Mouse (Mus musculus) lung, embryonic 16.5 days (tissue): ENCODE data around the gene Spib. TPM values are rescaled to one million over a fixed set of nuclear protein-coding genes. Genes with fewer than 3 reads are reported as not detected.

Experiments
- ATAC-seq: fragments of 200-750 bp; cut with Nextera tagmentation; 2 replicates; pipeline ENCODE4 v1.8.0; 2017; ENCODE audit warnings: low read depth, mild to moderate bottlenecking, moderate library complexity
- H3K27ac ChIP-seq: fragments of 300-500 bp; sonication (generic); 2 replicates; pipeline ENCODE4 v1.5.1; 2014; ENCODE audit warnings: mild to moderate bottlenecking, control low read depth, low read length
- H3K27me3 ChIP-seq: fragments of 300-500 bp; sonication (generic); 2 replicates; pipeline ENCODE4 v1.6.1; 2014; ENCODE audit warnings: low read depth, low read length, mixed read lengths; ENCODE audit not compliant: control insufficient read depth, insufficient read depth
- H3K36me3 ChIP-seq: fragments of 300-500 bp; sonication (generic); 2 replicates; pipeline ENCODE4 v1.6.1; 2014; ENCODE audit warnings: low read length; ENCODE audit not compliant: control insufficient read depth, insufficient read depth
- H3K4me1 ChIP-seq: fragments of 300-500 bp; sonication (generic); replicated peaks from 2 replicates; pipeline ENCODE4 v1.6.1; 2014; ENCODE audit warnings: low read length, mixed read lengths; ENCODE audit not compliant: control insufficient read depth, insufficient read depth
- H3K4me2 ChIP-seq: fragments of 300-500 bp; sonication (generic); 2 replicates; pipeline ENCODE4 v1.6.1; 2014; ENCODE audit warnings: low read depth, low read length, control low read depth
- H3K4me3 ChIP-seq: fragments of 300-500 bp; sonication (generic); 2 replicates; pipeline ENCODE4 v1.5.1; 2014; ENCODE audit warnings: mild to moderate bottlenecking, low read length, control low read depth
- H3K9ac ChIP-seq: fragments of 300-500 bp; sonication (generic); 2 replicates; pipeline ENCODE4 v1.6.1; 2014; ENCODE audit warnings: low read length, control low read depth
- H3K9me3 ChIP-seq: fragments of 300-500 bp; sonication (generic); 2 replicates; pipeline ENCODE4 v1.6.1; 2016; ENCODE audit warnings: low read length; ENCODE audit not compliant: control insufficient read depth
- WGBS: fragments of 180-500 bp; shearing (Covaris S2); extraction: QIAGEN DNeasy Blood & Tissue Kit; methylation state at CpG from one replicate; pipeline ENCODE4 v1.1.7; 2014; 5-methylcytosine and 5-hydroxymethylcytosine counted together
- polyA plus RNA-seq: library from polyadenylated mRNA; unstranded; fragments of >200 nt; fragmentation: Nextera tagmentation; extraction: Ambion mirVana; gene quantifications from 2 replicates; pipeline ENCODE4 v1.2.1, GENCODE M21; 2015

Gene Spib
- polyA plus RNA-seq: 0.33 and 1.1 TPM in 2 replicates

GRCm38 (mm10) chr7:44531946-44532732 lies at the start of gene Spib:
Gene Spib (minus strand): TSS chr7:44532071.
- peaks cover 23% of the 10 kb centered on the region for H3K36me3 ChIP-seq
- no peak within 1 kb of the TSS for H3K4me2 ChIP-seq
- WGBS: 73% methylated on average over 4 of the region's 4 CpGs
- no peak for ATAC-seq
- no peak within 1 kb of the TSS for H3K9ac ChIP-seq
- peaks cover 5% of the 10 kb centered on the region; the same call in 1 of the 2 replicates for H3K4me1 ChIP-seq
- H3K27me3 ChIP-seq: peaks cover 3% of the 10 kb centered on the region; the same call in 1 of the 2 replicates
- H3K9me3 ChIP-seq: no peaks in the 10 kb centered on the region
- H3K27ac ChIP-seq: no peak within 1 kb of the TSS
- no peak within 1 kb of the TSS for H3K4me3 ChIP-seq

GRCm38 (mm10) chr7:44581637-44582036 lies 49.8 kb upstream of the Spib start:
- H3K36me3 ChIP-seq: no peaks in the 10 kb centered on the region
- 0 out of 2 replicates have a peak overlapping the region, but pooled peaks have one; percentile 86 for H3K27ac ChIP-seq
- H3K9ac ChIP-seq: no peak overlapping the region
- H3K4me1 ChIP-seq: peaks cover 7% of the 10 kb centered on the region
- H3K9me3 ChIP-seq: peaks cover 3% of the 10 kb centered on the region; the same call in 1 of the 2 replicates
- H3K27me3 ChIP-seq: peaks cover 5% of the 10 kb centered on the region; the same call in 1 of the 2 replicates
- no peak for ATAC-seq
- H3K4me3 ChIP-seq: no peak overlapping the region
- WGBS: 71% methylated on average over 6 of the region's 6 CpGs
- no peak overlapping the region for H3K4me2 ChIP-seq

GRCm38 (mm10) chr7:44576333-44576844 lies 44.5 kb upstream of the Spib start:
- no peaks in the 10 kb centered on the region for H3K27me3 ChIP-seq
- 28% methylated on average over 5 of the region's 5 CpGs for WGBS
- peaks cover 3% of the 10 kb centered on the region; the same call in 1 of the 2 replicates for H3K9me3 ChIP-seq
- H3K4me3 ChIP-seq: no peak overlapping the region
- no peak overlapping the region for H3K9ac ChIP-seq
- H3K4me1 ChIP-seq: 0 out of 2 replicates have a peak, but pooled peaks cover 3% of the 10 kb centered on the region
- no peak overlapping the region for H3K4me2 ChIP-seq
- no peak overlapping the region for H3K27ac ChIP-seq
- no peaks in the 10 kb centered on the region for H3K36me3 ChIP-seq
- no peak for ATAC-seq

- Histone ChIP-seq H3K4me1 (0 out of 2 replicates have a peak, but pooled peaks cover 5% of the 10 kb centered on the region), H3K27ac (no peak overlapping the region), H3K9ac (0 out of 2 replicates have a peak overlapping the region, but pooled peaks have one; percentile 39), H3K4me3 (peak overlapping the region; percentile 28; the same call in 1 of the 2 replicates), H3K36me3 (no peaks in the 10 kb centered on the region), H3K4me2 (peak overlapping the region; percentile 37), H3K9me3 (no peaks in the 10 kb centered on the region), H3K27me3 (no peaks in the 10 kb centered on the region)
- no peak for ATAC-seq
- WGBS: 76% methylated on average over 5 of the region's 5 CpGs
Observed at GRCm38 (mm10) chr7:44572956-44573484, 41.1 kb upstream of the Spib start.

GRCm38 (mm10) chr7:44572213-44572701 lies 40.4 kb upstream of the Spib start, which contains the start of gene Napsa:
Gene Napsa (plus strand): TSS chr7:44572380.
- H3K4me2 ChIP-seq: peak within 1 kb of the TSS; percentile 37
- H3K4me1 ChIP-seq: 0 out of 2 replicates have a peak, but pooled peaks cover 5% of the 10 kb centered on the region
- no peaks in the 10 kb centered on the region for H3K9me3 ChIP-seq
- 31% methylated on average over 7 of the region's 7 CpGs for WGBS
- peak within 1 kb of the TSS; percentile 53 for H3K27ac ChIP-seq
- peak; percentile 76 for ATAC-seq
- no peaks in the 10 kb centered on the region for H3K36me3 ChIP-seq
- peak within 1 kb of the TSS; percentile 39; the same call in 1 of the 2 replicates for H3K9ac ChIP-seq
- no peaks in the 10 kb centered on the region for H3K27me3 ChIP-seq
- H3K4me3 ChIP-seq: peak within 1 kb of the TSS; percentile 28

GRCm38 (mm10) chr7:44571811-44572210 lies 39.9 kb upstream of the Spib start:
- Histone ChIP-seq H3K36me3 (no peaks in the 10 kb centered on the region), H3K4me2 (no peak overlapping the region), H3K27ac (peak overlapping the region; percentile 53; the same call in 1 of the 2 replicates), H3K4me1 (0 out of 2 replicates have a peak, but pooled peaks cover 5% of the 10 kb centered on the region), H3K27me3 (no peaks in the 10 kb centered on the region), H3K9ac (no peak overlapping the region), H3K4me3 (no peak overlapping the region), H3K9me3 (no peaks in the 10 kb centered on the region)
- ATAC-seq: no peak
- WGBS: 73% methylated on average over 4 of the region's 4 CpGs

- Histone ChIP-seq H3K9me3 (no peaks in the 10 kb centered on the region), H3K36me3 (no peaks in the 10 kb centered on the region), H3K4me2 (no peak overlapping the region), H3K27me3 (no peaks in the 10 kb centered on the region), H3K9ac (no peak overlapping the region), H3K4me1 (0 out of 2 replicates have a peak, but pooled peaks cover 5% of the 10 kb centered on the region), H3K4me3 (no peak overlapping the region), H3K27ac (no peak overlapping the region)
- no peak for ATAC-seq
- 66% methylated on average over 6 of the region's 6 CpGs for WGBS
Observed at GRCm38 (mm10) chr7:44570989-44571388, 39.1 kb upstream of the Spib start.

GRCm38 (mm10) chr7:44568803-44569202 lies 36.9 kb upstream of the Spib start:
- ATAC-seq: no peak
- Histone ChIP-seq H3K4me1 (0 out of 2 replicates have a peak, but pooled peaks cover 5% of the 10 kb centered on the region), H3K36me3 (no peaks in the 10 kb centered on the region), H3K27me3 (no peaks in the 10 kb centered on the region), H3K4me2 (no peak overlapping the region), H3K9me3 (no peaks in the 10 kb centered on the region), H3K4me3 (no peak overlapping the region), H3K27ac (no peak overlapping the region), H3K9ac (no peak overlapping the region)
- 35% methylated on average over 9 of the region's 9 CpGs for WGBS

GRCm38 (mm10) chr7:44565414-44565813 lies 33.5 kb upstream of the Spib start:
- Histone ChIP-seq H3K36me3 (no peaks in the 10 kb centered on the region), H3K27me3 (no peaks in the 10 kb centered on the region), H3K4me1 (0 out of 2 replicates have a peak, but pooled peaks cover 2% of the 10 kb centered on the region), H3K9me3 (no peaks in the 10 kb centered on the region), H3K4me3 (no peak overlapping the region), H3K4me2 (no peak overlapping the region), H3K27ac (no peak overlapping the region), H3K9ac (no peak overlapping the region)
- ATAC-seq: no peak
- 57% methylated on average over 6 of the region's 6 CpGs for WGBS
